Mouse (Mus musculus): ENCODE data around the gene Nfib. TPM values are rescaled to one million over a fixed set of nuclear protein-coding genes. Genes with fewer than 3 reads are reported as not detected.

The Nfib gene
- polyA plus RNA-seq, 1 experiment = 44.5 TPM

- H3K27ac ChIP-seq (replicated peaks; ENCODE audit: low read depth, low read length) = no peak overlapping the region
Observed at GRCm38 (mm10) chr4:82439813-82440212, 265.7 kb downstream of the Nfib start.

DNA sequence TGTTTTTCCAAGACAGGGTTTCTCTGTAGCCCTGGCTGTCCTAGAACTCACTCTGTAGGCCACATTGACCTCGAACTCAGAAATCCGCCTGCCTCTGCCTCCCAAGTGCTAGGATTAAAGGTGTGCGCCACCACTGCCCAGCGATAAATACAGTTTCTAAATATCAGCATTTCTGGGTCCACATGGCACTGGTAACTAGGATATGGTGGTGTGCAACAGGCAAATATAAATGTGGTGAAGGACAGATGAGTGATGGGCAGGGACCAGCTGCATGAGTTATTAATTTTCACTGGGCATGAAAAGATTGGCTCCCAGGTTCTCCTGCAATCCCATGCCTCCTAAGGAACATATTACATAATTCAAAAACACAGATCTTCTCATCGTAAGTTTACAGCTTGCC, 266.9 kb downstream of the Nfib start:
- Histone ChIP-seq H3K4me3 (ENCODE audit: insufficient read depth, low read depth, low read length) (no peak overlapping the region), H3K27ac (replicated peaks; ENCODE audit: low read depth, low read length) (0 out of 2 replicates have a peak overlapping the region, but pooled peaks have one; percentile 12), H3K4me1 (ENCODE audit: control insufficient read depth, insufficient read depth, insufficient read length, low read length) (peaks cover 40% of the 10 kb centered on the region)

More at GRCm38 (mm10) chr4:82439813-82440212, 265.7 kb downstream of the Nfib start:
- no peak overlapping the region for H3K4me3 ChIP-seq (ENCODE audit: insufficient read depth, low read depth, low read length)
- H3K4me1 ChIP-seq (ENCODE audit: control insufficient read depth, insufficient read depth, insufficient read length, low read length) = peaks cover 41% of the 10 kb centered on the region

DNA sequence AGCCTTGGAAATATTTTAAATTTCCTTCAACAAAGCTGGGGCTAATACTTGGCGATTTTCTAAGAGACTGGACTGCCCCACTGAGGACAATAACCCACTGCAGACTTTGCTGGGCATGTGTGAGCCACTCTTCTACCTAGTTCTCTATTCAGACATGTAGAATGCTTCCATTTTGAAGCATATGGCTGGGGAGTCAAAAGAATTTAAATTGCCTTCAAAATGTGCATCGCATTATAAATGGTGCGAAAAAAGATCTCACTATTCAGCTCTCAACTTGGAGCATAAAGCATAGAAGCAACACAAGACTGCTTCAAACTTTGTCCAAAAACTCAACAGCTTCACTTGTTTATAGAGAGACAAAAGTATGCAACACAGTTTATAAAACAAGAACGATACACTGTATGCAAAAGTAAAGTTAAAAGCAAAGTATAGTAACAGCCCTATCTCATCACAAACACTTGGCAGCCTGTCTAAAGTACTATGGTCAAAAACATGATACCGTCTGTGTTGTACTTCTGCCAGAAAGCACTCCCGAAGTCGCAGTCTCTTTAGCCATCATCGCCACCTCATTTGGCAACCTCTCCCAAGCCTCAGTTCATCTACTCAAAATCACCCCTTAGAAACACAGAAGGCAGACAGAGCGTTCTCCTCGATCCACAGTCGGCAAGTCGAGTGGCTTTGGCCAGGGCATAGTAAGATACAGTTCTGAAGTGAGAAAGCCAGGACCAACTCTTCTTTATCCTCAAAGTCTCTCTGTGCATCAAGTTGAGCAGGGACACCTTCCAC, 267.8 kb downstream of the Nfib start:
- Histone ChIP-seq H3K4me3 (ENCODE audit: insufficient read depth, low read depth, low read length) (no peak overlapping the region), H3K27ac (replicated peaks; ENCODE audit: low read depth, low read length) (peak overlapping the region; percentile 74), H3K4me1 (ENCODE audit: control insufficient read depth, insufficient read depth, insufficient read length, low read length) (peaks cover 35% of the 10 kb centered on the region)

DNA sequence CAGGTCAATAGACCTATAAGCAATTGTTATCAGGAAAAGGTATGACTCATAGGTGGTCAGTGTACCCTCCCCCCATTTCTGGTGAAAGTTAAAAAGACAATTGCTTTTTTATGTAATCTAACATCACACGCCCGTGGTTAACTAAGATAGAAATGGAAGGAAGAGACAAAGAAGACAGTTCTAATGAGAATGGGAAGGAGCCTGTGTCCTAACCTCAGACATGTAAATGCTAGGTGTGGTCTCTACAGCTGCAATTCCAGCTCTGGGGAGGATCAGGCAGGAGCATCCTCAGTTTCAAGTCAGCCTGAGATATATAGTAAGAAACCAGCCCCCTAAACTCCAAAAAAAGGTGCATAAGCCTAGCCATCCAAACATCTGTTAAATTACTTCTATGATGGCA, 268.9 kb downstream of the Nfib start:
- H3K4me3 ChIP-seq (ENCODE audit: insufficient read depth, low read depth, low read length) = no peak overlapping the region
- peaks cover 32% of the 10 kb centered on the region for H3K4me1 ChIP-seq (ENCODE audit: control insufficient read depth, insufficient read depth, insufficient read length, low read length)
- peak overlapping the region; percentile 91 for H3K27ac ChIP-seq (replicated peaks; ENCODE audit: low read depth, low read length)

GRCm38 (mm10) chr4:82435716-82436115, 269.8 kb downstream of the Nfib start:
- Histone ChIP-seq H3K27ac (replicated peaks; ENCODE audit: low read depth, low read length) (peak overlapping the region; percentile 91), H3K4me3 (ENCODE audit: insufficient read depth, low read depth, low read length) (no peak overlapping the region), H3K4me1 (ENCODE audit: control insufficient read depth, insufficient read depth, insufficient read length, low read length) (peaks cover 32% of the 10 kb centered on the region)

- no peak overlapping the region; the same call in 1 of the 2 replicates for H3K4me3 ChIP-seq (ENCODE audit: insufficient read depth, low read depth, low read length)
- peak overlapping the region; percentile 91 for H3K27ac ChIP-seq (replicated peaks; ENCODE audit: low read depth, low read length)
- H3K4me1 ChIP-seq (ENCODE audit: control insufficient read depth, insufficient read depth, insufficient read length, low read length) = peaks cover 35% of the 10 kb centered on the region
Observed at GRCm38 (mm10) chr4:82433926-82434705, 271.4 kb downstream of the Nfib start.

- Histone ChIP-seq H3K4me3 (ENCODE audit: insufficient read depth, low read depth, low read length) (no peak overlapping the region), H3K27ac (replicated peaks; ENCODE audit: low read depth, low read length) (peak overlapping the region; percentile 81), H3K4me1 (ENCODE audit: control insufficient read depth, insufficient read depth, insufficient read length, low read length) (peaks cover 27% of the 10 kb centered on the region)
Observed at GRCm38 (mm10) chr4:82431831-82432230, 273.7 kb downstream of the Nfib start.

DNA sequence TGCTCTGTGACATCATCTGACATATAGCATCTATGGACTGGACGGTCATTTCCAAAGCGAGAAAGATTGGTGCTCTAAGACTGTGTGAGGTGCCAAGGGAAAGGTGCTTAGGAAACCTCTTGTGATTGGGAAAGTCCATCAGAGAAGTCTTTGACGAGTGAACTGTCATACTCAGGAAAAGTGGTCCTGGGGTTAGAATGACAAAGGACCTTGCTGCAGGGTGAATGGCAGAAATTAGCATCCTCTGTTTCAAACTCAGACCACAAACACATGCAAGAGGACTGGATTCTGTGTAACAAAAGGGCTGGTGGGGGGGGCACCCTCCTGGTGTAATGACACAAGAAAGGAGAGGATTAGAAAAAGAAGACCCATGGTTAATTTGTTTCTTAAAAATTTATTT, 274.7 kb downstream of the Nfib start:
- Histone ChIP-seq H3K4me3 (ENCODE audit: insufficient read depth, low read depth, low read length) (no peak overlapping the region), H3K27ac (replicated peaks; ENCODE audit: low read depth, low read length) (no peak overlapping the region), H3K4me1 (ENCODE audit: control insufficient read depth, insufficient read depth, insufficient read length, low read length) (peaks cover 31% of the 10 kb centered on the region)

DNA sequence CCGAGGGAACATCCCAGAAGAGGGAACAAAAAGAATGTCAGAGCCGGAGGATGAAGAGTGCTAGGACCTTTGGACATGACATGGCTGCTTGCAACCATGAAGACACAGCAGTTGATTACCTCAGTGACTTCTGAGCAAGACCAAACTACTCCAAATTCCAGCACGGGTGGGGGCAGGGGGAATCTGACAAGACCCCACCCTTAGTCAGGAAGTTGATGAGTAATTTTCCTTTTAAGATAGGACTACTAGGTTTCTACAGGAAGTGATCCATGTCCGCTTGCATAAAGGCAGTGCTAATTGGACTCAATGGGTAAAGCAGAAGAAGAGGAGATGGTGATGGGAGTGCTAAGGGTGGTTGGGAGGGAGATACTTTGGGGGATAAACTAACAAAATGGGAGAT, 279.3 kb downstream of the Nfib start:
- Histone ChIP-seq H3K4me1 (ENCODE audit: control insufficient read depth, insufficient read depth, insufficient read length, low read length) (peaks cover 17% of the 10 kb centered on the region), H3K4me3 (ENCODE audit: insufficient read depth, low read depth, low read length) (no peak overlapping the region), H3K27ac (replicated peaks; ENCODE audit: low read depth, low read length) (peak overlapping the region; percentile 91)

DNA sequence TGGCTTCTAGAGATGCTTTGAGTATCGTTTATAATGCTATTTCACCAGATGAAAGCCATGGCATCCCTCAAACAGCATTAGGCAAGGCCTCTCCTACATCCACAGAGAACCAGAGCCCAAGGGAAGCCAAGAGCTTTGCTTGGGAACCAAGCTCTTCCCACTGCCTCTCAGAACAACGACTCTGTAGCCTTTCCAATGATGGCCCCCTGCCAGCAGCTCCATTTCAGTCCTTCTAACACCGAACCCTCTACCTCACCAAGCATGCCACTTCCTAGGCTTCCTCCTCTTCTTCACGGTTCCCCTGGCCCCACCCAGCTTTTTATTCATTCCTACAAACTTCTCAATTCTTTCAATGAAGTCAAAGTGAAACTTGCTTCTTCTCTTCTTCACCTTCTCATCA, 287.3 kb downstream of the Nfib start:
- Histone ChIP-seq H3K4me3 (ENCODE audit: insufficient read depth, low read depth, low read length) (no peak overlapping the region), H3K4me1 (ENCODE audit: control insufficient read depth, insufficient read depth, insufficient read length, low read length) (peaks cover 20% of the 10 kb centered on the region), H3K27ac (replicated peaks; ENCODE audit: low read depth, low read length) (no peak overlapping the region; the same call in 1 of the 2 replicates)

DNA sequence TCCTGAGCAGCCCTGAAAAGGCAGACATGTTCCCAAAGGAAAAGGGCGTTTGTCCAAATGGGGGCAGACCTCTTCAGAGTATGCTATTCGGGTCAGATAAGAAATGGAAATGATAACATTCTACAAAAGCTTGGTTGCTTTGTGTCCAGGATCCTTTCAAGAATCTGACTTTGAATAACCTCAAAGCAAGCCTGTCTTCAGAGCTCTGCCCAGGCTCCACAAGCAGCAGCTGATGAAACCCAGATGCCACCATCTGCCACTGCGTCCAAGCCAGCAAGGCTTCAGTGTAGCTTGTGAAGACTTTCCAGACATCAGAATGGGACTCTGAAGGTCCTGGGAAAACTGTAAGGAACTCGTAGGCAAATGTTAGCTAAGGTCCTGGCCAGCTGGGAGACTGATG, 289.7 kb downstream of the Nfib start:
- Histone ChIP-seq H3K27ac (replicated peaks; ENCODE audit: low read depth, low read length) (0 out of 2 replicates have a peak overlapping the region, but pooled peaks have one; percentile 33), H3K4me1 (ENCODE audit: control insufficient read depth, insufficient read depth, insufficient read length, low read length) (peaks cover 33% of the 10 kb centered on the region), H3K4me3 (ENCODE audit: insufficient read depth, low read depth, low read length) (no peak overlapping the region)

- Histone ChIP-seq H3K27ac (replicated peaks; ENCODE audit: low read depth, low read length) (peak overlapping the region; percentile 54), H3K4me3 (ENCODE audit: insufficient read depth, low read depth, low read length) (no peak overlapping the region), H3K4me1 (ENCODE audit: control insufficient read depth, insufficient read depth, insufficient read length, low read length) (peaks cover 25% of the 10 kb centered on the region)
Observed at GRCm38 (mm10) chr4:82412651-82413050, 292.9 kb downstream of the Nfib start.

- H3K27ac ChIP-seq (replicated peaks; ENCODE audit: low read depth, low read length) = peak overlapping the region; percentile 54
- H3K4me3 ChIP-seq (ENCODE audit: insufficient read depth, low read depth, low read length) = no peak overlapping the region
- H3K4me1 ChIP-seq (ENCODE audit: control insufficient read depth, insufficient read depth, insufficient read length, low read length) = peaks cover 30% of the 10 kb centered on the region
Observed at GRCm38 (mm10) chr4:82411965-82412364, 293.6 kb downstream of the Nfib start.

DNA sequence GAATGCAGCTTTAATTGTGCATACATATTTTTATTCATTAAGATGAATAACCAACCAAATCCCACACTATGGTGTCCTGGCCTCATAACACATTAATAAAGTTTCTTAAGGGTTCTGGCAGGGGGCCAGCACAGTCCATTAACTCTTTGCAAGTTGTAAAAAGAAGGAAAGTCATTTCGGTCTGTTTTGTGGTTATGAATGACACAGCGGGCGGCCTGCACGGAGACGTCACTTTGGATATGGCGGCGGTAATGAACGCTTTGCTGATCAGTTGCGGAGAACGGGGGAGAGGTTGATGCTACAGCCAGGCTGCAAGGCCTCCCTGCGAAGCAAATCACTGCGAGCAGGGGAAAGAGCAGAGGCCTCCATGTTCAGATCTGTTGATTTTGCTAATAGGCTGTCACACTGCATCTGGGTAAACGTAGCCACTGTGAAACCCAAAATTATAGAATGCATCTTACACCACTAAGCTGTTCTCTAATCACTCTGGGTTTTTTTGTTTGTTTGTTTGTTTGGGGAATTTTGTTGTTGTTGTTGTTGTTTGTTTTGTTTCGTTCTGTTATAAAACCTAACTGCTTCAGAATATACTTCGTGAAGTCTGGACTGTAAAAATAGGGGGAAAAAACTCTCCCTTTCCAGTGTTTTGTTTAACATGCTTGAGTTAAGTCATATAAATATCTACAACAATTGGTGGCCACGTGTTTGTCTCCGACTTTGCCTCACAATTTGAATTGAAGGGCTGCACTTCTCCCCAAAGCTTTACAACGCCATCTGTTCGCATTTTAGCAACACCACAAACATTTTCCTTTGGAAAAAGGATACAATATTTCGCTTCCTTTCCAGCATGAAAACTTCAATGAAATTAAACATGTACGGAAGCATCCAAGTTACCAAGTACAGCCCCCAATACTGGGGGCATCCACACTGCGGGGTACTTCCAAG, 296.8 kb downstream of the Nfib start:
- Histone ChIP-seq H3K4me3 (ENCODE audit: insufficient read depth, low read depth, low read length) (no peak overlapping the region), H3K4me1 (ENCODE audit: control insufficient read depth, insufficient read depth, insufficient read length, low read length) (peaks cover 41% of the 10 kb centered on the region), H3K27ac (replicated peaks; ENCODE audit: low read depth, low read length) (peak overlapping the region; percentile 55; the same call in 1 of the 2 replicates)

GRCm38 (mm10) chr4:82406511-82406910, 299.0 kb downstream of the Nfib start:
- H3K27ac ChIP-seq (replicated peaks; ENCODE audit: low read depth, low read length) = no peak overlapping the region

More at GRCm38 (mm10) chr4:82406511-82406910, 299.0 kb downstream of the Nfib start:
- no peak overlapping the region for H3K4me3 ChIP-seq (ENCODE audit: insufficient read depth, low read depth, low read length)
- H3K4me1 ChIP-seq (ENCODE audit: control insufficient read depth, insufficient read depth, insufficient read length, low read length) = peaks cover 33% of the 10 kb centered on the region
